Mouse (Mus musculus) layer of hippocampus, adult 18-20 months (tissue): ENCODE results near the gene Grk1. TPM values are rescaled to one million over a fixed set of nuclear protein-coding genes. Genes with fewer than 3 reads are reported as not detected.
A peak's percentile ranks its signal among the peaks of the same experiment; 100 is the strongest.

ENCODE experiments used
- DNase-seq, 2 experiments: peaks; one replicate each; pipeline ENCODE4 v3.0.0; 2022; ENCODE audit warnings: low spot score in 2 of 2
- total RNA-seq, 2 experiments: library from RNA; stranded (reverse); gene quantifications; 2 replicates each; pipeline ENCODE4 v1.2.3; 2021

Gene Grk1
- total RNA-seq, 2 experiments from 2014 or later = not detected

GRCm38 (mm10) chr8:13427351-13427750 lies 22.5 kb downstream of the Grk1 start:
- no peak for DNase-seq

- no peak for DNase-seq
Observed at GRCm38 (mm10) chr8:13428156-13428555, 23.3 kb downstream of the Grk1 start.

- DNase-seq = no peak
Observed at GRCm38 (mm10) chr8:13430412-13430811, 25.5 kb downstream of the Grk1 start.

- DNase-seq = no peak
Observed at GRCm38 (mm10) chr8:13430866-13431265, 26.0 kb downstream of the Grk1 start.

- no peak for DNase-seq
Observed at GRCm38 (mm10) chr8:13433130-13433529, 28.2 kb downstream of the Grk1 start.

GRCm38 (mm10) chr8:13434889-13435288 lies 30.0 kb downstream of the Grk1 start, which contains the start of gene Tmem255b:
Gene Tmem255b, plus strand, starts transcription at chr8:13435189.
- no peak for DNase-seq

GRCm38 (mm10) chr8:13436052-13436451 lies 31.2 kb downstream of the Grk1 start:
- DNase-seq = no peak

GRCm38 (mm10) chr8:13437531-13437930 lies 32.6 kb downstream of the Grk1 start:
- no peak for DNase-seq

GRCm38 (mm10) chr8:13442152-13442551 lies 37.3 kb downstream of the Grk1 start:
- DNase-seq = no peak

GRCm38 (mm10) chr8:13446456-13446855 lies 41.6 kb downstream of the Grk1 start:
- DNase-seq = peak in 1 of 2 experiments; percentile 69

- DNase-seq = no peak
Observed at GRCm38 (mm10) chr8:13448145-13448544, 43.3 kb downstream of the Grk1 start.

- DNase-seq = no peak
Observed at GRCm38 (mm10) chr8:13451747-13452277, 46.9 kb downstream of the Grk1 start.

- DNase-seq = peak in 1 of 2 experiments; percentile 15
Observed at GRCm38 (mm10) chr8:13454341-13455113, 49.6 kb downstream of the Grk1 start.

- peak in 1 of 2 experiments; percentile 38 for DNase-seq
Observed at GRCm38 (mm10) chr8:13455295-13455694, 50.4 kb downstream of the Grk1 start.

GRCm38 (mm10) chr8:13459431-13459830 lies 54.5 kb downstream of the Grk1 start:
- no peak for DNase-seq

- DNase-seq = no peak
Observed at GRCm38 (mm10) chr8:13461085-13461765, 56.3 kb downstream of the Grk1 start.

- peak; percentile 57 to 86 for DNase-seq
Observed at GRCm38 (mm10) chr8:13461843-13462242, 57.0 kb downstream of the Grk1 start.

GRCm38 (mm10) chr8:13462392-13462791 lies 57.5 kb downstream of the Grk1 start:
- no peak for DNase-seq

GRCm38 (mm10) chr8:13465324-13465723 lies 60.4 kb downstream of the Grk1 start:
- no peak for DNase-seq

- DNase-seq = peak in 1 of 2 experiments; percentile 44
Observed at GRCm38 (mm10) chr8:13466989-13467388, 62.1 kb downstream of the Grk1 start.

- DNase-seq = no peak
Observed at GRCm38 (mm10) chr8:13468737-13469136, 63.9 kb downstream of the Grk1 start.

GRCm38 (mm10) chr8:13471484-13471883 lies 66.6 kb downstream of the Grk1 start:
- DNase-seq = no peak
